Mouse (Mus musculus) kidney, postnatal 36 days (tissue): ENCODE results near the gene Lce1a2.

Experiments used
- DNase-seq, 2 experiments: peaks; one replicate each; pipeline ENCODE4 v3.0.0; 2021 to 2022; ENCODE audit warnings: mixed read lengths in 2 of 2

The Lce1a2 gene

GRCm38 (mm10) chr3:92670215-92670614 lies at the start of gene Lce1a2:
Lce1a2 (minus strand) TSS chr3:92670315.
- DNase-seq: no peak

- no peak for DNase-seq
Observed at GRCm38 (mm10) chr3:92715122-92715521, 45.0 kb upstream of the Lce1a2 start.

GRCm38 (mm10) chr3:92708974-92709373 lies 38.9 kb upstream of the Lce1a2 start, which contains the start of gene Lce1e:
Lce1e (minus strand) TSS chr3:92709074.
- DNase-seq: no peak

GRCm38 (mm10) chr3:92694613-92695012 lies 24.5 kb upstream of the Lce1a2 start:
- DNase-seq: no peak

DNA sequence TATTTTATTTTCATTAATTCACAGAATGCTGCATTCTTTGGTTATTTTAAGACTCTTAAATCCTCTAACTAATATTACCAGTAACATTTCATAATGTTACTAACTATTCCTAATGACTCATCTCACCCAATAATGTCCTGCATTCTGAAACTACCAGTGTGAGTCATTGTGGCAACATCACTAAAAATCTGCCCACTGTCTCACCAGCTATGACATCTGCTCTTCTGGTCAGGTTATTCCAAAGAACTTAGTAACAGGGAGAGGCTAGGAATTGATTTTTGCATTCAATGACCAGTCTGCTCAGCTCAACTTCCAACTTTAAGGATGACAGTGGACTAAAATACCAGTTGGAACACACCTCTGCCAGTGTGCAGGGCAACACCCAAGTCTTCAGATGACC lies 21.6 kb upstream of the Lce1a2 start:
- no peak for DNase-seq

GRCm38 (mm10) chr3:92689154-92689553 lies 19.0 kb upstream of the Lce1a2 start:
- DNase-seq: peak; percentile 6 to 42

DNA sequence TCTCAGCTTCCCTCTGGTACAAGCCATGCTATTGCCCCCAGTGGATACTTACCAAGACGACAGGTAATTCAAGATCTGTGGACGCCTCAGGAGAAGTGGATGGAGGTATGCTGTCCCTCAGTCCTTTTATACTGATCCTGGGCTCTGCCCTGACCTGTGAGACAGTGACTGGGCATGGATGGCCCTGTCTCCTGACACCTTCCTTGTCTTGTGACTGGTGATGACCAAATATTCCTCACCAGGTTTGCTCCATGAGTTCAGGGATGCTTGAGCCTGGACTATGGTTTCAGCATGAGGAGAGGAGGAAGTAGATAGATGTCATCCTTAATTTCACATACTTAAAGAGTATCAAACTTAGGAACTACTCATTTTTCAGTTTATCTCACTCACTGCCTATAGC lies 17.0 kb upstream of the Lce1a2 start, which contains the start of gene Lce1d:
Gene Lce1d (minus strand): TSS at position 101 of the 400 bp plus-strand sequence.
- DNase-seq: no peak

GRCm38 (mm10) chr3:92678947-92679346 lies 8.8 kb upstream of the Lce1a2 start, which contains the start of gene Lce1c:
Lce1c (plus strand) TSS chr3:92679247.
- DNase-seq: no peak

DNA sequence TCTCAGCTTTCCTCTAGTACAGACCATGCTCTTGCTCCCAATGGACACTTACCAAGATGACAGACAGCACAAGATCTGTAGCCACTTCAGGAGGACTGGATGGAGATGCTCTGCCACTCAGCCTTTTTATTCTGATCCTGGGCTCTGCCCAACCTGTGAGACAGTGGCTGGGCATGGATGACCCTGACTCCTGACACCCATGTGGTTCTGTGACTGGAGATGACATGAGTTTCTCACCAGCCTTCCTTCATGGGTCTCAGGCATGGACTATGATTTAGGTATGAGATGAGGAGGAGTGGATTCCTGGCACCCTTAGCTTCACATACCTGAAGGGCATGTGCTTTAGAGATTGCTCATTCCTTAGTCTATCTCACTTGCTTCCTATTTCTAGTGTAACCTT lies 13.3 kb downstream of the Lce1a2 start, which contains the start of gene Lce1b:
Gene Lce1b (minus strand): TSS at position 101 of the 400 bp plus-strand sequence.
- no peak for DNase-seq

GRCm38 (mm10) chr3:92648207-92648606 lies 21.9 kb downstream of the Lce1a2 start, which contains the start of gene Lce1a1:
Lce1a1 (minus strand) TSS chr3:92648307.
- DNase-seq: no peak

DNA sequence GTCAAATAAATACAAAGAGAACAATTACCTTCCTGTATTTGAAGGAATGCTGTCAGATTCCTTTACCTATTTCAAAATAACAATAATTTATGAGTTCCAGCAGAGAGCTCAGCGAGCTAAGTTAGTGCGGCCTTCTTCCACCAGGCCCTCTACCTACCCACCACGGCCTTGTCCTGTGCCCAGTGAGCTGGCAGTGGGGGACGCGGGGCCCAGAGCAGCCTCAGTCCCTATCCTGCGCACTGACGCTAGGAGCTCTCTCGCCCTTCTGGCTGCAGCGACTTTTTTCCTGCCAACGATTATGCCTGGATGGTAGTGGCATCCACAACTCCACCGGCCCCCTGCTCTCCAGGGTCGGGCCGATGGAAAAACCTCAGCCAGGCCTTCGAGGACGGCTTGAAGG lies 30.3 kb downstream of the Lce1a2 start:
- DNase-seq: no peak

DNA sequence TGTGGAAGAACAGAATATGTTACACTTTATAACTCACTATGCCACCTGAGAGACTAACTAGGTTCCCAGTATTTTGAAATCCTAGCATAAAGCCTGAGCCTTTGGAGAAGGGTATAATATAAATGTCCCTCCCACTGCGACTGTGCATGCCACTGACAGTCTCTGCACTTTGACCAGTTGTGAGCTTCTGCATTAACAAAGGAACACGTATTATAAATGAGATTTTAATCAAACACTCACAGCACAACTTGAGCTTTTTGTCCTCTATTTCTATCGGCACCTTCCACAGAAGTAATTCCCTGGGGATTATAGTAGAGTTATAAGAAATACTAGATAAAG lies 31.5 kb downstream of the Lce1a2 start:
- DNase-seq: peak in 1 of 2 experiments; percentile 2

DNA sequence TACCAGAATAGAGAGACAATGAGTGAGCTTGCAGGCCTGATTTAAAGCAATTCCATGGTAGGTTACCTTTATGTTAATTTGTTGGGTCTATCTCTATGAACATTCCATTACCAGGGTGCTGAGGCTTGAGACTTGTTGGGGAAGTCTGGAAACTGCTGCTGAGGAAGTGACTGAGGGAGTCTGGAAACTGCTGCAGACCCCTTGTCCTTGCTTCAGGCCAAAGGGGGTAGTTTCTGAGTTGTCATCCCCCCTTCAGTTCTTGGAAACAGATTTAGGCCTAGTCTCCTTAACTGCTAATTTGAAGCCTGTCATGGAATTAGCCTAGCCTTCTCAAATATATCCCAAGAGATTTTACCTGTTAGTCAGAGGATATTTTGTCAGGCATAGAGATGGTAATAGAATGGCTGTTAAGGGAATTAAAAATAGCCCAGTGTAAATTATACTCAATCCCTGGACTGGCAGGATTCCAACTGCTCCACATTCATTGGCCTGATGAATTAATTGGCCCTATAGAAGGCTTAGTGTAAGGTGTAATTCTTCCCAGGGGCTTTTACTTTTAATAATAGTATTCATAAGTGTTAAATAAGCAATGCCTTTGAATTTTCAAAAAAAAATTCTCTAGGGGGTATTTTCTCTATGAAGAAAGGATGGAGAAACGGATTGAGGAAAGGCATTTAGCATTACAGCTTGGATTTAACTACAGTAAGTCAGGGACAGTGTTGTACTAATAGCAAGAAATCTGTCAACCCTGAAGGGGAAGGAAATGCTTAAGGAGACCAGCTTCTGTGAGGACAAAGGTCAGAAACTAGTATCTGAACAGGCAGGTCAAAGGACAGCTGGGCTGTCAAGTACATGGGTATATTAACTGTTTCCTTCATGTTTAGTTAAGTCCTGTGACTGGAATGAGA lies 32.1 kb downstream of the Lce1a2 start:
- peak; percentile 45 to 66 for DNase-seq

DNA sequence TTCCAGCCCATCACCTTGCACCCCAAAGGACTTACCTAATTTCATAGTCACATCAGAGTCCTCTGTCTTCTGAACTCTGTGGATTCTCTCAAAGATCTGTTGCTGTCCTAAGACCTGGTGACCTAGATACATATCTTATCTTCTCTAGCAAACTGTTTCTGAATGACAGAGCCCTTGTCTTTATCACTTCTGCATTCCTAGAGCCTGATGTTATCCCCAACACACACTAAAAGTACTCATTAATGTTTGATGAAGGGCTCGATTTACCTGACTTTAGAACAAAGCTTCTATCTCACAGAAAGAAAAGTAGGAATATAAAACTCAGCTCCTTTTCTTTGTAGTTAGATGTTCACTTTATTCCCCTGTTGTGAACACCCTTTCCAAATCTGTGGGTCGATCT lies 48.6 kb downstream of the Lce1a2 start, which contains the start of gene Lce6a:
Gene Lce6a (minus strand): TSS at position 101 of the 400 bp plus-strand sequence.
- DNase-seq: no peak
